Mouse (Mus musculus): ENCODE measurements around the gene Rpa2. TPM values are rescaled to one million over a fixed set of nuclear protein-coding genes. Genes with fewer than 3 reads are reported as not detected.
"Not testable (repeated sequence)": the region's sequence is repeated elsewhere in the genome, so short reads cannot be mapped to it uniquely, and the experiment has no call there.

Gene Rpa2
- polyA plus RNA-seq, 1 experiment from 2014 or later, result 94.8 TPM

GRCm38 (mm10) chr4:132778562-132779201 lies 10.6 kb downstream of the Rpa2 start:
- ATAC-seq (replicated peaks; ENCODE audit: insufficient number of reproducible peaks, low FRiP score, low TSS enrichment), result no peak
- Histone ChIP-seq H3K4me1 (ENCODE audit: control insufficient read depth, insufficient read depth, low read length) (no peaks in the 10 kb centered on the region), H3K27ac (ENCODE audit: low read depth, low read length) (no peak overlapping the region), H3K4me3 (ENCODE audit: low read depth, low read length) (no peak overlapping the region), H3K9me3 (replicated peaks; ENCODE audit: control insufficient read depth, low read length) (no peaks in the 10 kb centered on the region), H3K27me3 (ENCODE audit: control insufficient read depth, insufficient read depth, low read length) (no peaks in the 10 kb centered on the region), H3K9ac (ENCODE audit: low read depth, low read length) (no peak overlapping the region), H3K4me2 (no peak overlapping the region), H3K36me3 (ENCODE audit: control insufficient read depth, insufficient read depth, low read length) (peaks cover 53% of the 10 kb centered on the region)
- 92% methylated on average over 6 of the region's 6 CpGs for WGBS (ENCODE audit: insufficient replicate concordance)

- no peaks in the 10 kb centered on the region for H3K27me3 ChIP-seq (ENCODE audit: control insufficient read depth, insufficient read depth, low read length)
- peaks cover 39% of the 10 kb centered on the region for H3K36me3 ChIP-seq (ENCODE audit: control insufficient read depth, insufficient read depth, low read length)
- no peak overlapping the region for H3K27ac ChIP-seq (ENCODE audit: low read depth, low read length)
- H3K9ac ChIP-seq (ENCODE audit: low read depth, low read length), result no peak overlapping the region
- ATAC-seq (replicated peaks; ENCODE audit: insufficient number of reproducible peaks, low FRiP score, low TSS enrichment), result no peak
- H3K4me3 ChIP-seq (ENCODE audit: low read depth, low read length), result no peak overlapping the region
- H3K9me3 ChIP-seq (replicated peaks; ENCODE audit: control insufficient read depth, low read length), result no peaks in the 10 kb centered on the region
- H3K4me2 ChIP-seq, result no peak overlapping the region
- 92% methylated on average over 4 of the region's 4 CpGs for WGBS (ENCODE audit: insufficient replicate concordance)
- no peaks in the 10 kb centered on the region for H3K4me1 ChIP-seq (ENCODE audit: control insufficient read depth, insufficient read depth, low read length)
These were observed 12.2 kb downstream of the Rpa2 start for GRCm38 (mm10) chr4:132780288-132780687.

GRCm38 (mm10) chr4:132783732-132784131 lies 15.6 kb downstream of the Rpa2 start:
- WGBS (ENCODE audit: insufficient replicate concordance), result 93% methylated on average over 2 of the region's 2 CpGs
- Histone ChIP-seq H3K4me2 (no peak overlapping the region), H3K27me3 (ENCODE audit: control insufficient read depth, insufficient read depth, low read length) (no peaks in the 10 kb centered on the region), H3K9me3 (replicated peaks; ENCODE audit: control insufficient read depth, low read length) (no peaks in the 10 kb centered on the region), H3K9ac (ENCODE audit: low read depth, low read length) (no peak overlapping the region), H3K27ac (ENCODE audit: low read depth, low read length) (no peak overlapping the region), H3K4me1 (ENCODE audit: control insufficient read depth, insufficient read depth, low read length) (no peaks in the 10 kb centered on the region), H3K4me3 (ENCODE audit: low read depth, low read length) (no peak overlapping the region), H3K36me3 (ENCODE audit: control insufficient read depth, insufficient read depth, low read length) (peaks cover 9% of the 10 kb centered on the region)
- no peak for ATAC-seq (replicated peaks; ENCODE audit: insufficient number of reproducible peaks, low FRiP score, low TSS enrichment)

- no peak overlapping the region for H3K4me3 ChIP-seq (ENCODE audit: low read depth, low read length)
- no peaks in the 10 kb centered on the region for H3K36me3 ChIP-seq (ENCODE audit: control insufficient read depth, insufficient read depth, low read length)
- no peak overlapping the region for H3K27ac ChIP-seq (ENCODE audit: low read depth, low read length)
- no peaks in the 10 kb centered on the region for H3K27me3 ChIP-seq (ENCODE audit: control insufficient read depth, insufficient read depth, low read length)
- WGBS (ENCODE audit: insufficient replicate concordance), result 87% methylated on average over 13 of the region's 13 CpGs
- no peak for ATAC-seq (replicated peaks; ENCODE audit: insufficient number of reproducible peaks, low FRiP score, low TSS enrichment)
- H3K9me3 ChIP-seq (replicated peaks; ENCODE audit: control insufficient read depth, low read length), result no peaks in the 10 kb centered on the region
- no peak overlapping the region for H3K9ac ChIP-seq (ENCODE audit: low read depth, low read length)
- no peaks in the 10 kb centered on the region for H3K4me1 ChIP-seq (ENCODE audit: control insufficient read depth, insufficient read depth, low read length)
- H3K4me2 ChIP-seq, result no peak overlapping the region
These were observed 17.1 kb downstream of the Rpa2 start for GRCm38 (mm10) chr4:132785228-132785627.

- Histone ChIP-seq H3K27me3 (ENCODE audit: control insufficient read depth, insufficient read depth, low read length) (peaks cover 10% of the 10 kb centered on the region), H3K27ac (ENCODE audit: low read depth, low read length) (no peak overlapping the region), H3K4me2 (no peak overlapping the region), H3K9ac (ENCODE audit: low read depth, low read length) (no peak overlapping the region), H3K4me3 (ENCODE audit: low read depth, low read length) (no peak overlapping the region), H3K4me1 (ENCODE audit: control insufficient read depth, insufficient read depth, low read length) (no peaks in the 10 kb centered on the region), H3K36me3 (ENCODE audit: control insufficient read depth, insufficient read depth, low read length) (no peaks in the 10 kb centered on the region), H3K9me3 (replicated peaks; ENCODE audit: control insufficient read depth, low read length) (no peaks in the 10 kb centered on the region)
- 80% methylated on average over 8 of the region's 8 CpGs for WGBS (ENCODE audit: insufficient replicate concordance)
- ATAC-seq (replicated peaks; ENCODE audit: insufficient number of reproducible peaks, low FRiP score, low TSS enrichment), result no peak
These were observed 21.6 kb downstream of the Rpa2 start for GRCm38 (mm10) chr4:132789731-132790130.

- H3K27me3 ChIP-seq (ENCODE audit: control insufficient read depth, insufficient read depth, low read length), result peaks cover 26% of the 10 kb centered on the region
- H3K4me2 ChIP-seq; H3K27ac ChIP-seq (ENCODE audit: low read depth, low read length); H3K9ac ChIP-seq (ENCODE audit: low read depth, low read length); ATAC-seq (replicated peaks; ENCODE audit: insufficient number of reproducible peaks, low FRiP score, low TSS enrichment); H3K9me3 ChIP-seq (replicated peaks; ENCODE audit: control insufficient read depth, low read length); H3K36me3 ChIP-seq (ENCODE audit: control insufficient read depth, insufficient read depth, low read length); H3K4me3 ChIP-seq (ENCODE audit: low read depth, low read length); H3K4me1 ChIP-seq (ENCODE audit: control insufficient read depth, insufficient read depth, low read length): not testable (repeated sequence)
- WGBS (ENCODE audit: insufficient replicate concordance), result 86% methylated on average over 8 of the region's 9 CpGs
These were observed 25.3 kb downstream of the Rpa2 start for GRCm38 (mm10) chr4:132793322-132794004.

- Histone ChIP-seq H3K9ac (ENCODE audit: low read depth, low read length) (no peak overlapping the region), H3K4me3 (ENCODE audit: low read depth, low read length) (no peak overlapping the region), H3K36me3 (ENCODE audit: control insufficient read depth, insufficient read depth, low read length) (no peaks in the 10 kb centered on the region), H3K4me2 (no peak overlapping the region), H3K4me1 (ENCODE audit: control insufficient read depth, insufficient read depth, low read length) (0 out of 2 replicates have a peak, but pooled peaks cover 4% of the 10 kb centered on the region), H3K9me3 (replicated peaks; ENCODE audit: control insufficient read depth, low read length) (no peaks in the 10 kb centered on the region), H3K27me3 (ENCODE audit: control insufficient read depth, insufficient read depth, low read length) (peaks cover 26% of the 10 kb centered on the region), H3K27ac (ENCODE audit: low read depth, low read length) (no peak overlapping the region)
- ATAC-seq (replicated peaks; ENCODE audit: insufficient number of reproducible peaks, low FRiP score, low TSS enrichment), result no peak
- 63% methylated on average over 9 of the region's 9 CpGs for WGBS (ENCODE audit: insufficient replicate concordance)
These were observed 25.9 kb downstream of the Rpa2 start for GRCm38 (mm10) chr4:132794028-132794427.

- Histone ChIP-seq H3K27me3 (ENCODE audit: control insufficient read depth, insufficient read depth, low read length) (peaks cover 26% of the 10 kb centered on the region), H3K9me3 (replicated peaks; ENCODE audit: control insufficient read depth, low read length) (no peaks in the 10 kb centered on the region)
- WGBS (ENCODE audit: insufficient replicate concordance), result 69% methylated on average over 8 of the region's 8 CpGs
These were observed 26.6 kb downstream of the Rpa2 start for GRCm38 (mm10) chr4:132794760-132795159.

GRCm38 (mm10) chr4:132795171-132795570 lies 27.0 kb downstream of the Rpa2 start:
- no peak overlapping the region for H3K4me2 ChIP-seq
- H3K9me3 ChIP-seq (replicated peaks; ENCODE audit: control insufficient read depth, low read length), result no peaks in the 10 kb centered on the region
- H3K4me1 ChIP-seq (ENCODE audit: control insufficient read depth, insufficient read depth, low read length), result 0 out of 2 replicates have a peak, but pooled peaks cover 4% of the 10 kb centered on the region
- no peak overlapping the region for H3K4me3 ChIP-seq (ENCODE audit: low read depth, low read length)
- H3K27ac ChIP-seq (ENCODE audit: low read depth, low read length), result no peak overlapping the region
- H3K9ac ChIP-seq (ENCODE audit: low read depth, low read length), result no peak overlapping the region
- H3K27me3 ChIP-seq (ENCODE audit: control insufficient read depth, insufficient read depth, low read length), result peaks cover 26% of the 10 kb centered on the region
- no peaks in the 10 kb centered on the region for H3K36me3 ChIP-seq (ENCODE audit: control insufficient read depth, insufficient read depth, low read length)
- WGBS (ENCODE audit: insufficient replicate concordance), result 45% methylated on average over 7 of the region's 7 CpGs
- ATAC-seq (replicated peaks; ENCODE audit: insufficient number of reproducible peaks, low FRiP score, low TSS enrichment), result no peak

More at GRCm38 (mm10) chr4:132794760-132795159, 26.6 kb downstream of the Rpa2 start:
- Histone ChIP-seq H3K4me2 (no peak overlapping the region), H3K4me3 (ENCODE audit: low read depth, low read length) (no peak overlapping the region), H3K9ac (ENCODE audit: low read depth, low read length) (no peak overlapping the region), H3K36me3 (ENCODE audit: control insufficient read depth, insufficient read depth, low read length) (no peaks in the 10 kb centered on the region), H3K27ac (ENCODE audit: low read depth, low read length) (no peak overlapping the region), H3K4me1 (ENCODE audit: control insufficient read depth, insufficient read depth, low read length) (0 out of 2 replicates have a peak, but pooled peaks cover 4% of the 10 kb centered on the region)
- no peak for ATAC-seq (replicated peaks; ENCODE audit: insufficient number of reproducible peaks, low FRiP score, low TSS enrichment)

All from heart, embryonic 11.5 days (tissue).